Mouse (Mus musculus) liver, embryonic 13.5 days (tissue): ENCODE measurements around the gene Upp1. TPM values are rescaled to one million over a fixed set of nuclear protein-coding genes. Genes with fewer than 3 reads are reported as not detected.
"Not testable (repeated sequence)": the region's sequence is repeated elsewhere in the genome, so short reads cannot be mapped to it uniquely, and the experiment has no call there.

Experiments used
- ATAC-seq: fragments of 200-750 bp; cut with Nextera tagmentation; 2 replicates; pipeline ENCODE4 v1.8.0; 2017; ENCODE audit warnings: low read depth, mild to moderate bottlenecking, moderate number of reproducible peaks, moderate library complexity
- DNase-seq: peaks from one replicate; pipeline ENCODE4 v3.0.0; 2022
- H3K27ac ChIP-seq: fragments of 300-500 bp; sonication (generic); 2 replicates; pipeline ENCODE4 v1.5.1; 2015; ENCODE audit warnings: moderate library complexity, mild to moderate bottlenecking, inconsistent platforms
- H3K27me3 ChIP-seq: fragments of 300-500 bp; sonication (generic); 2 replicates; pipeline ENCODE4 v1.6.1; 2015; ENCODE audit warnings: mild to moderate bottlenecking, inconsistent platforms
- H3K36me3 ChIP-seq: fragments of 300-500 bp; sonication (generic); 2 replicates; pipeline ENCODE4 v1.6.1; 2015; ENCODE audit warnings: mild to moderate bottlenecking, inconsistent platforms
- H3K4me1 ChIP-seq: fragments of 300-500 bp; sonication (generic); replicated peaks from 2 replicates; pipeline ENCODE4 v1.6.1; 2015; ENCODE audit warnings: inconsistent platforms
- H3K4me2 ChIP-seq: fragments of 300-500 bp; sonication (generic); 2 replicates; pipeline ENCODE4 v1.6.1; 2015; ENCODE audit warnings: inconsistent platforms, mild to moderate bottlenecking, moderate library complexity
- H3K4me3 ChIP-seq: fragments of 300-500 bp; sonication (generic); replicated peaks from 2 replicates; pipeline ENCODE4 v1.5.1; 2015; ENCODE audit warnings: mild to moderate bottlenecking, inconsistent platforms
- H3K9ac ChIP-seq: fragments of 300-500 bp; sonication (generic); 2 replicates; pipeline ENCODE4 v1.6.1; 2015; ENCODE audit warnings: mild to moderate bottlenecking, inconsistent platforms
- H3K9me3 ChIP-seq: fragments of 300-500 bp; sonication (generic); replicated peaks from 2 replicates; pipeline ENCODE4 v1.6.1; 2016; ENCODE audit warnings: inconsistent platforms
- WGBS: fragments of 180-500 bp; shearing (Covaris S2); methylation state at CpG from one replicate; pipeline ENCODE4 v1.1.7; 2015; ENCODE audit not compliant: insufficient replicate concordance; 5-methylcytosine and 5-hydroxymethylcytosine counted together
- polyA plus RNA-seq: library from polyadenylated mRNA; unstranded; fragments of >200 nt; fragmentation: Nextera tagmentation; extraction: Ambion mirVana; gene quantifications from 2 replicates; pipeline ENCODE4 v1.2.1, GENCODE M21; 2015

Gene Upp1
- polyA plus RNA-seq, 1 experiment from 2014 or later: 1.9 TPM

DNA sequence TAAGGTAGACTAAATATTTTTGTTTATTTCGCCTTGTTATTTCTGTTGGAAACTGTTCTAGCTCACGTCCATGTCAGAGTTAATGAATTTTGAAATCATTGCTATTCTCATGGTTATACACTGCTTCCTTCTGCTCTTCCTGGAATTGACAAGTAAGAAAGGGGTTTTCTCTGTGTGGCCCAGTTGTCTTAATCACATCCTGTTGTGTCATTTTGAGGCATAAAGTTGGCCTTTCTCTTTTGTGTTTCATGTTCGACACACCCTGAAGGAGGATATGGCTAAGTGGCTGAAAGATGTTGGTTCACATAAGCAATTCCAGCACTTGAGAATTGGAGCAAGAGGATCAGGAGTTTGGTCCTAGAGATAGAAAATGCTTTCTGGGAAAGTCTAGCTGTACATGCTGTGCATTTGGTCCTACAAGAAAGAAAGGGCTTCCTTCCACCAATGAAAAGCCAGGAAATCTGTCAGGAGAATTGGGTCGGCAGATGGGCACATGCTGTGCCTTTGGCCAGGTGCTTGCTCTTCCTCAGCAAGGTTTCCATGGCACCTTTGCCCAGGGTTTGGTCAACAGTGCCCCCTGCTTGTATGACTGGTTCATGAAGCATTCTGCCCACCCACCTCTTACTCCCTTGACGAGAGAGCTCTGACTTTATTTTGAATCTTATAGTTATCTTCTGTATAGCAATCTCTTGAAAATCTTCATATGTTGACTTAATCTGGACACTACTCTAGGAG, 8.6 kb downstream of the Upp1 start:
- Histone ChIP-seq H3K4me1 (no peaks in the 10 kb centered on the region), H3K27ac (no peak overlapping the region), H3K36me3 (no peaks in the 10 kb centered on the region), H3K27me3 (no peaks in the 10 kb centered on the region), H3K9me3 (no peaks in the 10 kb centered on the region), H3K4me3 (no peak overlapping the region), H3K9ac (no peak overlapping the region), H3K4me2 (no peak overlapping the region)
- 34% methylated on average over 5 of the region's 5 CpGs for WGBS
- DNase-seq (no peak), ATAC-seq (no peak)

DNA sequence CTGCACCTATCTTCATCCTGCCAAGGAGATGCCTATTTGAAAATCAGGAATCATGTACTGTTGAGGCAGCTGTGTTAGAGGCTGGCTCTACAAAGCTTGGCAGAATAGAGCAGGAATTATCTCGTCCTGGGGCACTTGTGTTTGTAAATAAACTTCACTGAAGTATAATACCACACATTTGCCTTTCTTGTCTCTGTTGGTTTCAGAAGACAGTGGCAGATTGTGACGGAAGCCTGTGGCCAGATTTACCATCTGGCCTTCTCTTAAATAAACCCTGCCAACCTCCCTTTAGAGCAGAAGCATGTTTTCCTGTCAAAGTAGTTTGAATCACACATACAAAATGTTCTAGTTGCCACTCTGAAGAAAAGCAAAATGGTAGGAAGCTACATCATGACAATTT, 10.2 kb downstream of the Upp1 start:
- no peak overlapping the region for H3K4me3 ChIP-seq
- no peak overlapping the region for H3K27ac ChIP-seq
- no peak overlapping the region for H3K4me2 ChIP-seq
- no peak for DNase-seq
- no peaks in the 10 kb centered on the region for H3K4me1 ChIP-seq
- WGBS: 36% methylated on average over 2 of the region's 2 CpGs
- no peaks in the 10 kb centered on the region for H3K27me3 ChIP-seq
- no peak for ATAC-seq
- H3K9ac ChIP-seq: no peak overlapping the region
- no peaks in the 10 kb centered on the region for H3K36me3 ChIP-seq
- no peaks in the 10 kb centered on the region for H3K9me3 ChIP-seq

DNA sequence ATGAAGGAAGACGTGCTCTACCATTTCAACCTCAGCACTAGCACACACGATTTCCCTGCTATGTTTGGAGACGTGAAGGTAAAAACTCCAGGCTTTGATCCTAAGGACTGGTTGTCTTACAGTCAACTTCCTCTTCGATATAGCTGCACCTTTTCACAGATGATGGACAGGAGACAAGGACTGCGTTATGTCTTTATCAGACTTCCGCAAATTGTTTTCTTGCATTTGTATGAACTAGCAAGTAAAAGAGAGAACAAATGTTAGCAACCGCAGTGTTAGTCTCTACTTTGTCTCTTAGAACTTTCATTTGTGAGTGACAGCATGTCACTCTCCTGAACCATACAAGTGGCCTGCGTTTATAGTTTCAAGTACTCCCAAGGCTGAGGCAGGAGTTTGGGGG, 11.6 kb downstream of the Upp1 start:
- Histone ChIP-seq H3K36me3 (no peaks in the 10 kb centered on the region), H3K4me3 (no peak overlapping the region), H3K27ac (no peak overlapping the region), H3K27me3 (no peaks in the 10 kb centered on the region), H3K4me1 (no peaks in the 10 kb centered on the region), H3K9ac (no peak overlapping the region), H3K9me3 (no peaks in the 10 kb centered on the region), H3K4me2 (no peak overlapping the region)
- no peak for ATAC-seq
- 60% methylated on average over 8 of the region's 8 CpGs for WGBS
- DNase-seq: no peak

DNA sequence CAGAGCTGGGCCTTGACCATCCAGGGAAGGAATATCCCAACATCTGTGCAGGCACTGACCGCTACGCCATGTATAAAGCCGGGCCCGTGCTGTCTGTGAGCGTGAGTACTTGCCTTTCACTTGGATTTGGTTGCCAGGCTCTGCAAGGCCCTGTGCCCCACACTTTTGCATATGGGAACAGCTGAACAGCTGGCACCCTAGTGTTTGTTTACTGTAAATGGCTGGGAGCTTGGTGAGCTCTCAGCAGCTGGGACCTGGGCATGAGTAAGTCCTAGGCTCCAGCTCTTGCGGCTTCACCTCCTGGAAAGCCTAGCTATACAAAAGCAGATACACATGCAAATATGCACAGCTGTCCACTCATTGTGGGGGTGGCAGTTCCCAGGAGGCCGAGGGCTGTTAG, 13.8 kb downstream of the Upp1 start:
- Histone ChIP-seq H3K9me3 (no peaks in the 10 kb centered on the region), H3K4me2 (no peak overlapping the region), H3K9ac (no peak overlapping the region), H3K27ac (no peak overlapping the region), H3K4me1 (no peaks in the 10 kb centered on the region), H3K36me3 (no peaks in the 10 kb centered on the region), H3K27me3 (no peaks in the 10 kb centered on the region), H3K4me3 (no peak overlapping the region)
- no peak for ATAC-seq
- DNase-seq: no peak
- WGBS: 84% methylated on average over 7 of the region's 7 CpGs

DNA sequence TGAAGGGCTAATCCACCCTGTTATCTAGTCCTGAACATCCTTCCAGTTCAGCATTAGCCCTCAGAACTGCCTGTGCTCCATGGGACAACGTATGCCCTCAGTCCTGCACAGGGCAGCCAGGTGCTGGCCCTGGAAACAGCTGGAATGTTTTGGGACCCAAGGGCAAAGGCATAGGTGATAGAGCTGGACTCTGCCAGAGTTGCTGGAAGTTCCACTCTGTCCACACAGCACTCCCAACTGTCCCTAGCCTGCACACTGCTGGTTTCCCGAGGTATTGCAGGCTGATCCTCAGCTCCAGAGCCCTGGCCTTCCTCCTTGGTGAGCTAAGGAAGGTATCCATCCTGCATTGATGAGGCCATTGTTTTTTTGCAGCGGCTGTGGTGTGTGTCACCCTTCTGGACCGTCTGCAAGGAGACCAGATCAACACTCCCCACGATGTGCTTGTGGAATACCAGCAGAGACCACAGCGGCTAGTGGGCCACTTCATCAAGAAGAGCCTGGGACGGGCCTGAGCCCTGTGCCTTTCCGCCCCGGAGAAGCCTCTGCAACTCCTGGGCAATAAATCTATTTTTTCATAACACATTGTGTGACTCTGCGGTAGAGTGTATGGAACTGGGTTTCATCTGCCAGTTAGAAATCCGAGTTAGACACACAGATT, 17.8 kb downstream of the Upp1 start:
- no peak overlapping the region for H3K9ac ChIP-seq
- no peaks in the 10 kb centered on the region for H3K36me3 ChIP-seq
- no peaks in the 10 kb centered on the region for H3K9me3 ChIP-seq
- H3K4me2 ChIP-seq: no peak overlapping the region
- 58% methylated on average over 11 of the region's 11 CpGs for WGBS
- no peak overlapping the region for H3K27ac ChIP-seq
- no peaks in the 10 kb centered on the region for H3K4me1 ChIP-seq
- DNase-seq (no peak), ATAC-seq (no peak)
- no peaks in the 10 kb centered on the region for H3K27me3 ChIP-seq
- no peak overlapping the region for H3K4me3 ChIP-seq

DNA sequence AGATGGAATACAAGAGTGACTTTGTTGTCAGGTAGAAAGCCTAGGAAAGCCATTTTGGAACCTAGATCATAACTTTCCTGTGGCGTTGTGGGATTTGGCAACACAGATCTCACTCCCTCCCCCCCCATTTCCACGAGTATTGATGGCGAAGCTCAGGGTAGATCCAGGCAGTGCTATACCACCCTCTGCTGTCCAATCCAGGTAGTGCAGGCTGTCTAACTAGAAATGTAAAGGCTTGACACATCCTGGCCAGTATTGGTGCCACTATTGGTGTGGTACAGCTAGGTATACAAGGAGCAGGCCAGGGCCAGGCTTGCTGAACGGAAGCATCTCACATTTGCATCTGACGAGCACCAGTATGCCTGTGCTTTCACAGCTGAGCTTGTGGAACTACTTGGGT, 18.6 kb downstream of the Upp1 start:
- Histone ChIP-seq H3K9me3 (no peaks in the 10 kb centered on the region), H3K4me2 (no peak overlapping the region), H3K9ac (no peak overlapping the region), H3K4me1 (no peaks in the 10 kb centered on the region), H3K27me3 (no peaks in the 10 kb centered on the region), H3K27ac (no peak overlapping the region), H3K36me3 (no peaks in the 10 kb centered on the region), H3K4me3 (no peak overlapping the region)
- WGBS: 7% methylated on average over 5 of the region's 5 CpGs
- ATAC-seq: no peak
- peak; percentile 27 for DNase-seq

DNA sequence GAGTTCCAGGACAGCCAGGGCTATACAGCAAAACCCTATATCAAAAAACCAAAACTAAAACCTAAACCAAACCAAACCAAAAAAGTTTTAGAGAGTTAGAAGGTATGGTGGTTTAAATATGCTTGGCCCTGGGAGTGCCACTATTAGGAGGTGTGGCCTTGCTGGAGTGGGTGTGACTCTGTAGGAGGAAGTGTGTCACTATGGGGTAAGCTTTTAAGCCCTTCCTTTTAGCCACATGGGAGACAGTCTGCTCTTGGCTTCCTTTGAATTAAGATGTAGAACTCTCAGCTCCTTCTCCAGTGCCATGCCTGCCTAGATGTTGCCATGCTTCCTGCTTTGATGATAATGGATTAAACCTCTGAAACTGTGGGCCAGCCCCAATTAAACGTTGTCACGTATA, 27.2 kb downstream of the Upp1 start:
- 73% methylated on average over 2 of the region's 2 CpGs for WGBS
- H3K9me3 ChIP-seq: no peaks in the 10 kb centered on the region
- ATAC-seq: no peak
- H3K27ac ChIP-seq: no peak overlapping the region
- no peak overlapping the region for H3K9ac ChIP-seq
- no peaks in the 10 kb centered on the region for H3K27me3 ChIP-seq
- no peak overlapping the region for H3K4me3 ChIP-seq
- H3K4me2 ChIP-seq: no peak overlapping the region
- no peaks in the 10 kb centered on the region for H3K36me3 ChIP-seq
- H3K4me1 ChIP-seq: no peaks in the 10 kb centered on the region
- DNase-seq: no peak

DNA sequence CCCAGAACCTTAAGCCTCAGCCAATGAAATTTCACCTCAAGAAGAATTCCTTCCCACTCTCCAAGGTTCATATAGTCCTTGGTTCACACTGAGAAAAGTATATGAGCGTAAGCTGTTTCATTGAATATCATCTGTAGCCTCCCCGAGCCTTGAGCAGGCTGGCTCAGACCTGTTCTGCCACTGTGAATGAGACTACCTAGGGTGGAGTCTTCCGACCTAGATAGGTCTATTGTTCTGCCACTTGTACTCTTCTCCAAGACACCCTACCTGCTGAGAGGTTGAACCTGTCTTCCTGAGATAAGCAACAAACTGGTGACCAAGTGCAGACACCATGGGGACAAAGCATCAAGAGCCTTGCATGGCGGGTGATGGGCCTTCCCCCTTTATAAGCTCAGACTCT, 28.2 kb downstream of the Upp1 start:
- Histone ChIP-seq H3K9me3 (no peaks in the 10 kb centered on the region), H3K4me3 (no peak overlapping the region), H3K4me2 (no peak overlapping the region), H3K4me1 (no peaks in the 10 kb centered on the region), H3K27ac (no peak overlapping the region), H3K36me3 (no peaks in the 10 kb centered on the region), H3K27me3 (no peaks in the 10 kb centered on the region), H3K9ac (no peak overlapping the region)
- WGBS: 68% methylated on average over 4 of the region's 4 CpGs
- DNase-seq (no peak), ATAC-seq (no peak)

DNA sequence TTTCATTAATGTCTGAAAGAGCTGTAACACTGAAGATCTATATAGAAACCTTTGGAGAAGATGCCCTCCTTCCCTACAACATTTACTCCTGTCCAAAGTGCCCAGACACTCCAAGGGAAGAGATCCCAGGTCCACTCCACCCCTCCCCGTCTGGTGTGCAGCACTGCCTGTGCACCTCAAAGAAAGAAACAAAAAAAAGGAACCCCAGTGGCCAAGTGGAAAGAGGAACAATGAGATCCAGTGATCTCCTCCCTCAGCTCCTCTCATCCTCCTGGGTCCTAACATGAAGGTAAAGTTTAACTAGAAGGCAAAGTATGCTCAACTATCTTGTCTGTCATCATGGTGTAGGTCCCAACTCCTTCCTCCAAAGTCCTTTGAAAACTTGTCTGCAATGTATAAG, 28.8 kb downstream of the Upp1 start:
- Histone ChIP-seq H3K4me3 (no peak overlapping the region), H3K36me3 (no peaks in the 10 kb centered on the region), H3K27ac (no peak overlapping the region), H3K9ac (no peak overlapping the region), H3K9me3 (no peaks in the 10 kb centered on the region), H3K4me2 (no peak overlapping the region), H3K27me3 (no peaks in the 10 kb centered on the region), H3K4me1 (no peaks in the 10 kb centered on the region)
- DNase-seq (no peak), ATAC-seq (no peak)
- 36% methylated on average over 1 of the region's 1 CpGs for WGBS

DNA sequence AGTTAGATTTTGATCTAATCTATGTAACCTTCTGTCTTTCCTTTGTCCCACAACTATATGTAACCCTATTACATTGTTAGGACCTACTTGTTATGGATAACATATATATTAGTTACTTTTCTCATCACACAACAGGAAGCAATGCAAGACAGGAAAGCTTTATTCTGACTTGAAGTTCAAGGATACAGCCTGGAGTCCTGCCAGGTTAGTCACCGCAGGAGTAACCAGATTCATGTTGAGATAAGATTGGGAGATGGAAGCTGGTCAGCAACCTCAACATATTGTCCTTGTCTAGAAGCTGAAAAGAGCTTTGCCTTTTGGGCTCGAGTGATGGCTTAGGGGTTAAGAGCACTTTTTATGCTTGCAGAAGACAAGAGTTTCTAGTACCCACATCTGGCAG, 30.3 kb downstream of the Upp1 start:
- 57% methylated on average over 2 of the region's 2 CpGs for WGBS
- no peak for ATAC-seq

DNA sequence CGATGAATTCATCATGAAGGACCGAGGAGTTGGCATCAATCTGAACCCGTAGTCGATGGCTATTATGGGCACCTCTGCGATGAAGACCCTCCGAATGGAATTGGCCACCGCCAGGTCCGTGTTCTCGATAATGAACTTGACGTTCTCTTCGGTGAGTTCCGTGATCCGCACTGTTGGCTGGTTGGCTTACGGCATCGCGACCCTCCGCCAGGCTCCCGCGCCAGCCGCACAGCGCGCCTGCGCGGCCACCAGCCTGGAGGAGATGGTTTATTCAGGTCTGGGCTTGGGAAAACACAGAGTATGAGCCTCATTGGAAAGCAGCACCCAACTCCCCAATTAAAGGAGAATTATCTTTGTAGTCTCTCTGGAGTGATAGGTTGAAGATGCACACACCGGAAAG, 32.5 kb downstream of the Upp1 start:
- 74% methylated on average over 25 of the region's 25 CpGs for WGBS
- H3K4me1 ChIP-seq, H3K36me3 ChIP-seq, DNase-seq, H3K27ac ChIP-seq, H3K9ac ChIP-seq, H3K4me3 ChIP-seq, ATAC-seq, H3K27me3 ChIP-seq, H3K4me2 ChIP-seq, H3K9me3 ChIP-seq: not testable (repeated sequence)

More for the DNA sequence above, 30.3 kb downstream of the Upp1 start:
- H3K36me3 ChIP-seq: no peaks in the 10 kb centered on the region
- no peak overlapping the region for H3K4me3 ChIP-seq
- H3K9ac ChIP-seq: no peak overlapping the region
- DNase-seq: no peak
- no peaks in the 10 kb centered on the region for H3K4me1 ChIP-seq
- no peak overlapping the region for H3K27ac ChIP-seq
- no peaks in the 10 kb centered on the region for H3K27me3 ChIP-seq
- H3K9me3 ChIP-seq: no peaks in the 10 kb centered on the region
- no peak overlapping the region for H3K4me2 ChIP-seq

DNA sequence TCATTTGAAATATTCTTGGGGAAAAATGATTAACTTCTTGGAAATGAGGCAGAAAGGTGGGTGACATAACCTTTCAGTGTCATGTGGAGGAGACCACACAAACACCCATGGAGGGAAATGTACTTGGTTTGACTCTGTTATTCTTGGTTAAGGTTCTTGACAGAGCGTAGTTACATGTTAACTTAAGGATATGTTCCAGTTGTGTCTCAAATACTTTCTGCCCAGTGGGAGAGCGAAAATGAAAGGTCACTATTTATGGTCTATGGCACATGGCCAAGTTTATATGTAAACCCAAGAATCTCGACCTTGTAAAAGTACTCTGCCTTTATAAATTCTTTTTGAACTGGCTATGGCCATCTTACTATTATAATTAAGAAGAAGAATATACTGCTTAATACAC, 42.0 kb downstream of the Upp1 start:
- Histone ChIP-seq H3K27ac (no peak overlapping the region), H3K9ac (no peak overlapping the region), H3K27me3 (no peaks in the 10 kb centered on the region), H3K4me1 (no peaks in the 10 kb centered on the region), H3K4me3 (no peak overlapping the region), H3K36me3 (no peaks in the 10 kb centered on the region), H3K9me3 (no peaks in the 10 kb centered on the region), H3K4me2 (no peak overlapping the region)
- ATAC-seq (no peak), DNase-seq (no peak)
- WGBS: 45% methylated on average over 3 of the region's 3 CpGs
